Mouse (Mus musculus) CH12.LX (cell line): ENCODE measurements around the gene Timm17a.

Source experiments
- CTCF ChIP-seq, 2 experiments: IDR thresholded peaks in 1 of 2; conservative IDR thresholded peaks in 1 of 2; 2 replicates each; pipeline ENCODE4 v1.5.1; 2011 to 2012; ENCODE audit warnings: low read depth in 2 of 2, low read length in 2 of 2, improper control_type of control experiment in 1 of 2, inconsistent platforms in 1 of 2, mild to moderate bottlenecking in 1 of 2, moderate library complexity in 1 of 2
- EP300 ChIP-seq: IDR thresholded peaks from 2 replicates; pipeline ENCODE4 v1.6.1; 2011; ENCODE audit warnings: low read length, improper control_type of control experiment
- ETS1 ChIP-seq: conservative IDR thresholded peaks from 2 replicates; pipeline ENCODE4 v1.6.1; 2012; ENCODE audit warnings: low read depth, mild to moderate bottlenecking, inconsistent platforms, low read length, improper control_type of control experiment, moderate library complexity
- GABPA ChIP-seq: IDR thresholded peaks from 2 replicates; pipeline ENCODE4 v1.6.1; 2012; ENCODE audit warnings: low read depth, low read length, improper control_type of control experiment, inconsistent platforms; ENCODE audit not compliant: insufficient replicate concordance
- JUN ChIP-seq: IDR thresholded peaks from 2 replicates; pipeline ENCODE4 v1.6.1; 2011; ENCODE audit warnings: low read depth, mild to moderate bottlenecking, low read length, improper control_type of control experiment, moderate library complexity; ENCODE audit not compliant: insufficient read depth
- MAX ChIP-seq: IDR thresholded peaks from 2 replicates; pipeline ENCODE4 v1.6.1; 2011; ENCODE audit warnings: low read length, improper control_type of control experiment
- MAZ ChIP-seq: IDR thresholded peaks from 2 replicates; pipeline ENCODE4 v1.6.1; 2012; ENCODE audit warnings: low read depth, mild to moderate bottlenecking, inconsistent platforms, low read length, improper control_type of control experiment, moderate library complexity
- MEF2A ChIP-seq: IDR thresholded peaks from 2 replicates; pipeline ENCODE4 v1.6.1; 2014; ENCODE audit warnings: low read depth, mild to moderate bottlenecking, inconsistent platforms, low read length, improper control_type of control experiment, borderline replicate concordance
- PAX5 ChIP-seq: IDR thresholded peaks from 2 replicates; pipeline ENCODE4 v1.6.1; 2012; ENCODE audit warnings: low read length, inconsistent platforms, mixed read lengths
- POLR2A ChIP-seq: IDR thresholded peaks from 2 replicates; pipeline ENCODE4 v1.6.1; 2011; ENCODE audit warnings: low read depth, mild to moderate bottlenecking, improper control_type of control experiment, low read length
- ZKSCAN1 ChIP-seq: IDR thresholded peaks from 2 replicates; pipeline ENCODE4 v1.6.1; 2012; ENCODE audit warnings: low read depth, inconsistent platforms, low read length, improper control_type of control experiment, borderline replicate concordance
- ZMIZ1 ChIP-seq: IDR thresholded peaks from 2 replicates; pipeline ENCODE4 v1.6.1; 2012; ENCODE audit warnings: low read depth, mild to moderate bottlenecking, inconsistent platforms, low read length, improper control_type of control experiment

GRCm38 (mm10) chr1:135290908-135291307 is 22.7 kb downstream of the Timm17a start:
- TF ChIP-seq CTCF (conservative IDR thresholded peaks at IDR 0.05 in 1 of 2, IDR thresholded peaks at IDR 0.05 in 1 of 2; ENCODE audit: low read depth in 2 of 2, low read length in 2 of 2) (no peak), ETS1 (no peak), MAX (no peak), MAZ (no peak), POLR2A (no peak), ZMIZ1 (no peak), ZKSCAN1 (no peak), GABPA (no peak), EP300 (no peak), MEF2A (no peak), PAX5 (no peak), JUN (no peak)
